Mouse (Mus musculus) limb, embryonic 15.5 days (tissue): ENCODE data around the gene Rtn2. TPM values are rescaled to one million over a fixed set of nuclear protein-coding genes. Genes with fewer than 3 reads are reported as not detected.
A peak's percentile ranks its signal among the peaks of the same experiment; 100 is the strongest.

Experiments
- ATAC-seq: fragments of 200-750 bp; cut with Nextera tagmentation; 2 replicates; pipeline ENCODE4 v1.8.0; 2017; ENCODE audit warnings: low read depth, moderate TSS enrichment; ENCODE audit not compliant: insufficient number of reproducible peaks, low FRiP score, low TSS enrichment
- H3K27ac ChIP-seq: fragments of 300-500 bp; sonication (generic); 2 replicates; pipeline ENCODE4 v1.5.1; 2015; ENCODE audit warnings: moderate library complexity, mild to moderate bottlenecking, inconsistent platforms
- H3K27me3 ChIP-seq: fragments of 300-500 bp; sonication (generic); 2 replicates; pipeline ENCODE4 v1.6.1; 2015; ENCODE audit warnings: inconsistent platforms
- H3K36me3 ChIP-seq: fragments of 300-500 bp; sonication (generic); 2 replicates; pipeline ENCODE4 v1.6.1; 2015; ENCODE audit warnings: inconsistent platforms
- H3K4me1 ChIP-seq: fragments of 300-500 bp; sonication (generic); 2 replicates; pipeline ENCODE4 v1.6.1; 2015; ENCODE audit warnings: inconsistent platforms
- H3K4me2 ChIP-seq: fragments of 300-500 bp; sonication (generic); 2 replicates; pipeline ENCODE4 v1.6.1; 2015; ENCODE audit warnings: mild to moderate bottlenecking, inconsistent platforms
- H3K4me3 ChIP-seq: fragments of 300-500 bp; sonication (generic); 2 replicates; pipeline ENCODE4 v1.5.1; 2015; ENCODE audit warnings: mild to moderate bottlenecking, inconsistent platforms
- H3K9ac ChIP-seq: fragments of 300-500 bp; sonication (generic); 2 replicates; pipeline ENCODE4 v1.6.1; 2015; ENCODE audit warnings: inconsistent platforms
- H3K9me3 ChIP-seq: fragments of 300-500 bp; sonication (generic); 2 replicates; pipeline ENCODE4 v1.6.1; 2016; ENCODE audit warnings: inconsistent platforms
- WGBS: fragments of 180-500 bp; shearing (Covaris S2); methylation state at CpG from one replicate; pipeline ENCODE4 v1.1.7; 2015; 5-methylcytosine and 5-hydroxymethylcytosine counted together
- polyA plus RNA-seq: library from polyadenylated mRNA; unstranded; fragments of >200 nt; fragmentation: Nextera tagmentation; extraction: Ambion mirVana; gene quantifications from 2 replicates; pipeline ENCODE4 v1.2.1, GENCODE M21; 2015

Rtn2 gene
- polyA plus RNA-seq, 1 experiment from 2014 or later: 21.4 TPM

DNA sequence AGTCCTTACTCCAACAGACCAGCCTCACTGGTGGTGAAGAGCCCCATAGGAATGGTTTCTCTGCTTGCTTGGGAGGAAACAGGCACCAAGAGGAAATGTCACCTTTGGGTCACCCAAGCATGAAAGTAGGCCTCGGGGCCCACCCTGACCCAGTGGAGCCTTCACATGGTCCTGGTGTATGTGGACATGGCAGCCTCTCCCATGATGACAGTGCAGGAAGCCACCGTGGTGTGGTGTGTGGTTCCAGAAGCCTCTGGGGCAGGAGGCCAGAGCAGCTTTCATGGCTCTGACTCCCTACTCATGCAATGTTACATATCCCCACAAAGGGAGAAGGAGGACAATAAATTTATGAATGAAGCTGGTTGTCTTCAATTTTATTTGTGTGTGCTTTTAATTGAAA lies 34.9 kb upstream of the Rtn2 start:
- Histone ChIP-seq H3K36me3 (peaks cover 30% of the 10 kb centered on the region), H3K4me1 (no peaks in the 10 kb centered on the region), H3K4me2 (no peak overlapping the region), H3K4me3 (no peak overlapping the region), H3K27ac (no peak overlapping the region), H3K27me3 (no peaks in the 10 kb centered on the region), H3K9me3 (no peaks in the 10 kb centered on the region), H3K9ac (no peak overlapping the region)
- no peak for ATAC-seq
- 94% methylated on average over 2 of the region's 2 CpGs for WGBS

DNA sequence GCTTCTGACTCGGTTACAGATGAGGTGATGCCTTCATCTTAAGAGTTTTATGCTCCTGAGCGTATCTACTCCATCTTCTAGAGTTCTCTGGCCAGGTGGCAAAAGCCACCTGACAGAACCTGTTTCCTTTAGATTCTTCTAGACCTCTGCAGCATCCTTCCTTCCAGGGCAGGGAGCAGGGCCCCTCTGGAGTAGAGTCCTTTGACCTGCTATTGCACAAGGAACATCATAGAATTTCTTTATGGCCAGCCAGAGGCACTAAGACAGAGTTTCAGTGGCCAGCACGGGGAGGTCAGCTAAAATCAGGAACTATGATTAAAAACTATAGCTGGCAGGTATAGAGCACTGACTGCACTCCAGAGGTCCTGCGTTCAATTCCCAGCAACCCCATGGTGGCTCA lies 30.3 kb upstream of the Rtn2 start:
- no peaks in the 10 kb centered on the region for H3K9me3 ChIP-seq
- H3K4me1 ChIP-seq: peaks cover 4% of the 10 kb centered on the region; the same call in 1 of the 2 replicates
- no peak for ATAC-seq
- no peak overlapping the region for H3K4me3 ChIP-seq
- H3K36me3 ChIP-seq: peaks cover 27% of the 10 kb centered on the region
- no peak overlapping the region for H3K27ac ChIP-seq
- H3K27me3 ChIP-seq: no peaks in the 10 kb centered on the region
- 79% methylated on average over 4 of the region's 4 CpGs for WGBS
- H3K4me2 ChIP-seq: no peak overlapping the region
- H3K9ac ChIP-seq: no peak overlapping the region

DNA sequence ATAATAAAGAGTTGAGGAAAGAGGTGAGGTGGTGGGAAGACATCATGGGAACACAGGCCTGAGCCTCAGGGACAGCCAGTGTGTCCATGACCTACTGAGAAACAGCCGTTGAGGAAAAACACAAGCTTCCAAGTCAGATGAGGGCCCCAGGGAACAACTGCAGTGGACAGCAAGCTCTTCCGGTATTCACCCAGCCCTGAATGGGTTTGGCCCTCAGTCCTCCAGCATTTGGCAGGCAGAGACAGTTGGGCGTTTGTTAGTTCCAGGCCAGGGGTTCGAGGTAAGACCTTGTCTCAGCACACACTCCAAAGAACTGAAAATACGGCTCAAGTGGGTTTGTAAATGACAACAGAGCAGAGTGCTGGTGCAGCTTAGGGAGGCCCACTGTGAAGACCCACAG lies 29.0 kb upstream of the Rtn2 start:
- H3K4me3 ChIP-seq: no peak overlapping the region
- no peak overlapping the region for H3K27ac ChIP-seq
- no peaks in the 10 kb centered on the region for H3K27me3 ChIP-seq
- 73% methylated on average over 5 of the region's 5 CpGs for WGBS
- H3K4me2 ChIP-seq: no peak overlapping the region
- no peak overlapping the region for H3K9ac ChIP-seq
- H3K9me3 ChIP-seq: no peaks in the 10 kb centered on the region
- H3K36me3 ChIP-seq: peaks cover 35% of the 10 kb centered on the region
- no peak for ATAC-seq
- H3K4me1 ChIP-seq: peaks cover 13% of the 10 kb centered on the region; the same call in 1 of the 2 replicates

DNA sequence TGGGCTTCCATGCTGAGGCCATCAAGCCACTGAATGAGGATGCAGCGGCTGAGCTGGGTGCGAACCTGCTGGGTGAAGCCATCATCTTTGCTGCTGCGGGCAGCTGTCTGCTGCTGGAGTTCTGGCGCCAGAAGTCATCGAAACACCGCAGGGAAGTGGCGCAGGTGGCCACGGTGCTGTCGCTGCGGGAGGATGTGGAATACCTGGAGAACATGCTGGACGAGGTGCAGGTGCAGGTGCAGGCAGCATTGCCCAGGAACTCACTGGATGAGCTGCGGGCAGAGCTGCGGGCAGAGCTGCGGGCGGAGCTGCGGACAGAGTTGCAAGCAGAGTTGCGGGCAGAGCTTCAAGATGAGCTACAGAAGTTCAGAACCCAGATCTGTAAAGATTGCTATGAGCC lies 27.0 kb upstream of the Rtn2 start:
- Histone ChIP-seq H3K27me3 (no peaks in the 10 kb centered on the region), H3K4me2 (no peak overlapping the region), H3K36me3 (peaks cover 54% of the 10 kb centered on the region), H3K9me3 (no peaks in the 10 kb centered on the region), H3K4me3 (no peak overlapping the region), H3K4me1 (peaks cover 13% of the 10 kb centered on the region; the same call in 1 of the 2 replicates), H3K27ac (no peak overlapping the region), H3K9ac (no peak overlapping the region)
- no peak for ATAC-seq
- 82% methylated on average over 17 of the region's 17 CpGs for WGBS

DNA sequence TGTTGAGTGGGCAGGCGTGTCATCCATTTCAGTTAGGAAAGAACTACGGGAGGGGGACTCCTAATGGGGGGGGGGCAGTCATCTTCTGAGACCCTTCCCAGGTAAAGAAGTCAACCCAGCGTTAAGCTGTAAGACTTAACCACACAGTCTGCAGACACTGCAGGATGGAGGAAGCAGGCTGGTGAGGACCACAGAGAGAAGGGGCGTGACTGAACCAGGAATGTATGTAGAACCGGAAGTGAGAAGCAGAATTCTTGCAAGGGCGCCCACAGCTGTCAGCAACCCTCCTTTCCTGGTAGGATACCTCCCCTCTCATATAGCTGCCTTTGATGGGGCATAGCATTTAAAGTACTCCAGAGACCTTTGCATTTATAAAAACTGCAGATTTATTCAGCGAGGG lies 25.9 kb upstream of the Rtn2 start:
- 69% methylated on average over 7 of the region's 7 CpGs for WGBS
- no peak overlapping the region for H3K9ac ChIP-seq
- H3K4me1 ChIP-seq: peaks cover 13% of the 10 kb centered on the region; the same call in 1 of the 2 replicates
- no peak overlapping the region for H3K4me2 ChIP-seq
- no peak for ATAC-seq
- no peak overlapping the region for H3K4me3 ChIP-seq
- no peak overlapping the region for H3K27ac ChIP-seq
- H3K27me3 ChIP-seq: no peaks in the 10 kb centered on the region
- no peaks in the 10 kb centered on the region for H3K9me3 ChIP-seq
- H3K36me3 ChIP-seq: peaks cover 64% of the 10 kb centered on the region

DNA sequence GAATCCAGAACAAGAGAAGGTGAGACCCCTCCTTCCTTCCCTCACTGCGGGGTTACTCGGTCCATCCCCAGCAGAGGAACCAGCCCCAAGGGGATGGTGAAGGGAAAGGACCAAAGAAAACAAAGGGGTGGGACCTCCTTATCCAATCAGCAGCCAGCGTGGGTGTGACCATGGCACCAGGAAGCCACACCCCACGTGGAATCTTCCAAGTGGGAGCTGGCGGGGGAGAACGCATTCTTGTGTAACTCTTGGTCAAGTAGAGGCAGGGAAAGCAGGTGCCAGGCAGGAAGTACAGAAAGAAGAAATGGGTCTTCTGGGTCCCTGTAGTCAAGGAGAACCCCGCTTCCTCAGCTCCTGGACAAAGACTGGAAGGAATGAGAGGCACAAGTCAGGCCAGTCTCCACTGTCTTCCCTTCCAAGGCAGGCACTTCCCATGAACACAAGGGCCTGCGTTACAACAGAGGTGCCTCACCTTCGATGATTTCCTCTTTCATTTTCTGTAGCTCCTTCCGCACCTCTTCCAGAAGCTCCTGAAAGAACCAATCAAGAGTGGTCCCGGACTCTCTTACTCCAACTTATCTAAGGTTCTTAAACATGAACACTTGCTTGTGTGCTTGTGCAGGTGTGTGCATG lies 24.9 kb upstream of the Rtn2 start:
- Histone ChIP-seq H3K4me3 (no peak overlapping the region), H3K4me2 (no peak overlapping the region), H3K9ac (no peak overlapping the region), H3K4me1 (peaks cover 13% of the 10 kb centered on the region; the same call in 1 of the 2 replicates), H3K36me3 (peaks cover 74% of the 10 kb centered on the region), H3K27me3 (no peaks in the 10 kb centered on the region), H3K9me3 (no peaks in the 10 kb centered on the region), H3K27ac (no peak overlapping the region)
- ATAC-seq: no peak
- WGBS: 37% methylated on average over 11 of the region's 11 CpGs

DNA sequence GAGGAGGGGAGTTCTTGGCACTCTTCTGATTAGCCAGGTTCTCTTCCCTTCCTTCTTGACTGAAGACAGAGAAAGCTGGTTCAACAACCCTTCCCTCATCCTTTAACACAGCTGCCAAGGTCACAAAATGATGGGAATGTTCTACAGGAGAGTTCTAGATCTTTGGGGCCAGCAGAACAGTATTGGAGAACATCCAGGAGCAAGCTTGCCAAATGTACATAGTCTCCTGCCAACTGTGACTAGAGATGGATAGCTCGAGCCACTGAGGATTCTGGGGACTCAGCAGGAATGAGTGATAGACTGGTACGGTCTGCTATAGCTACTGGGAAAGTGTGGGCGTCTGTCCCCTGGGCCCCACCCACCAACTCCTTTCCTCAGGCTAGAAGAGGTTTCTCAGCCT lies 24.1 kb upstream of the Rtn2 start:
- Histone ChIP-seq H3K27ac (no peak overlapping the region), H3K4me2 (no peak overlapping the region), H3K4me1 (peaks cover 13% of the 10 kb centered on the region; the same call in 1 of the 2 replicates), H3K4me3 (no peak overlapping the region), H3K9me3 (no peaks in the 10 kb centered on the region), H3K27me3 (no peaks in the 10 kb centered on the region), H3K9ac (no peak overlapping the region), H3K36me3 (peaks cover 82% of the 10 kb centered on the region)
- 70% methylated on average over 3 of the region's 3 CpGs for WGBS
- no peak for ATAC-seq

DNA sequence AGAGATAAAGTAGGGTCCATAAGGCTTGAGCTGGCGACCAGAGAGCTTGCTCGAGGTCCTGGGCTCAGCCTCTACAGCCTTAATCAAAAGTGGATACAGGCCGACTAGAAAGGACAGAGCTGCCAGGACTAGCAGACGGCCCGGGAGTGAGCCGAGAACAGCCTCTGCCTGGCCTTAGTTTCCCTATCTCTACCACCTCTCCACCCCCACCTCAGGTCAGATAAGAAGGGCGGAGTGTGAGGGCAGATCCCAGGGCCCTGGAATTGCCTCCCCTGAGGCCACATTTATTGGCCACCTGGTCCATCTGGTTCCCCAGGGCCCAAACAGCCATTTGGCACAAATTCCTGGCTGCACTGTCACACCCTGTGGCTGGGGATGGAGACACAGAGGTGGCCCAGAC lies 17.3 kb upstream of the Rtn2 start:
- no peaks in the 10 kb centered on the region for H3K27me3 ChIP-seq
- H3K27ac ChIP-seq: no peak overlapping the region
- H3K9me3 ChIP-seq: no peaks in the 10 kb centered on the region
- H3K4me2 ChIP-seq: no peak overlapping the region
- H3K9ac ChIP-seq: no peak overlapping the region
- peaks cover 34% of the 10 kb centered on the region for H3K4me1 ChIP-seq
- no peak overlapping the region for H3K4me3 ChIP-seq
- no peak for ATAC-seq
- peaks cover 63% of the 10 kb centered on the region for H3K36me3 ChIP-seq
- WGBS: 68% methylated on average over 7 of the region's 7 CpGs

DNA sequence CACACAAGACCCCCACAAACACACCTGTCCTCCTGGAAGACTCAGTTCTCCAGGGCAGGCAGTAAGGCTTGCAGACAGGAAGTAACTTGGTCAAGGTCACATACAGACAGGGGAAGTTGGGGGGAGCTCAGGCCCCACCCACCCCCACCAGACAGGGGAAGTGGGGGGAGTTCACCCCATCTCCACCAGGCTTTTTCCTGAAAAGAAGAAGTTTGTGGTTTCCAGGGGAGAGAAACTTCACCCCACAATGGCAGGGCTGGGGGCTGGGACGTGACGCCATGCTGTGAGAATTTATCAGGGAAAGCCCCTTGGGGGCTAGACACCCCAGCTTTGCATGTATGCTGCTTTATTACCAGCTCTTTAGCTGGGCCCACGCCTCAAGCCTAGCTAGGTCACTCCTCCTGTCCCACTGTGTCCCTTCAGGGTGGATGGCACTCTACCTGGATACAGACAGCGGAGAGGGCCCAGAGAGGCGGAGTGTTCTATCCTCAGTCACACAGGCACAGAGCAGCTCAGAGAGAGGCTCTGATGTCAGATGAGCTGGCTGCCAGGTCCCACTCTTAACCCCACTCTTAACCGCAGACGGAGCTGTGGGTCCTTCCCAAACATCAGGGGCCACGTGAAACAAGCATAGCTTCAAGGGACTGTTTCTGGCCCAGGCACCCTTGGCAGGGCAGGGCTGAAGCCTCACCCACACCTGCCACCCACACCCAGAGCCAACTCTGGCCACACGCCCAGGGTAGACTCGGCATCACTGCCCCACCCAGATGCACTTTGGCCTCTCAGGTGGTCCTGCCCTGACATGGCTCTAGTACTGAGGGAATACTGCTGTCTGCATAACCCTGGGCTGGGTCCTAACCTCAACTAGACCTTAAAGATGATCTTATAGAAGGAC lies 16.2 kb upstream of the Rtn2 start:
- H3K4me3 ChIP-seq: no peak overlapping the region
- H3K27ac ChIP-seq: no peak overlapping the region
- peaks cover 43% of the 10 kb centered on the region for H3K4me1 ChIP-seq
- H3K9me3 ChIP-seq: no peaks in the 10 kb centered on the region
- WGBS: 74% methylated on average over 10 of the region's 10 CpGs
- no peak for ATAC-seq
- no peak overlapping the region for H3K9ac ChIP-seq
- peaks cover 53% of the 10 kb centered on the region for H3K36me3 ChIP-seq
- H3K4me2 ChIP-seq: no peak overlapping the region
- no peaks in the 10 kb centered on the region for H3K27me3 ChIP-seq

DNA sequence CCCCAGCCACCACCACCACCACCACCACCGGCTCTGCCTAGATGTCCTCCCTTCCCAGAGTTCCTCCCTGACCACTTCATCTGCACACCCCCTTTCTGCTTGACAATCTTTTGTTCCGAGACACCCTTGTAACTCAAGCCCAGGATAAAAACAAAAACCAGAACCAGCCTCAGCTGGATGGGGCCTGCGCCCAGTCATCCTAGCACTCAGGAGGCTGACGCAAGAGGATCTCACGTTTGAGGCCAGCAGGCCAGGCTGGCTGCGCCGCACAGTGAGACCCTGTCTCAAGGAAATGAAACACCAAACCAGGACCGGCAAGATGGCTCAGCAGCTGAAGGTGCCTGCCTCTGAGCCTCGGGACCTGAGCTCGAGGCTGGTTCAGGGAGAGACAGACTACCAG lies 15.4 kb upstream of the Rtn2 start:
- peaks cover 46% of the 10 kb centered on the region for H3K36me3 ChIP-seq

DNA sequence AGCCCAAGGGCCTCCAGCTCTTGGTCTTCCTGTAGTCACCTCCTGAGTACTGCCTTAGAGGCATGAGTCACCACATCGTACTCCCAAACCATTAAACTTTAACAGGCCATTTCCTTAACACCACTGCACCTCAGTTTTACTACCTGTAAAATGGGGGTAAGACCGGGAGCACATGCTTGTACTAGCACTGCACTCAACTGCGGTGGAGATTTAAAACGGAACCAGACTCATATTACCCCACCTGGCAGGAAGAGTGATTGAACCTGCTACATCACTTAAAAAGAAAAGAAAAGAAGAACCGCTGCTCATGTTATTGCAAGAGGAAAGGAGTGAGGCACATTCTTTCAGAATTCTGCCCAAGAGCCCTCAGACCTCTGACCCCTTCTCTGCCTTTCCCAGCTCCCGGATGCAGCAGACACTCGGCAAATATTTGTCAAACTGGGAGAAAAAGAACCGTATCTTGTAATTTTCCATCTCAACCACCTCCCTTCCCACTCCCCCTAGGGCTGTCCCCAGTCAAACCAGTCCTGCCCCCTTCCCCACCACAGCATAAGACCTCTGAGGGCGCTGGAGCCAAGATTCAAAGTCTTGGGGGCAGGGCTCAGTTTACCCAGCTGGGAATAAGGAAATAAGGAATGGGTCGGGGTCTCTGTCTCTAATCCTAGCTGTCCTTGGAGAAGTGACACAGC lies 13.3 kb upstream of the Rtn2 start:
- Histone ChIP-seq H3K27ac (peak overlapping the region; percentile 97), H3K27me3 (no peaks in the 10 kb centered on the region), H3K9me3 (no peaks in the 10 kb centered on the region), H3K9ac (peak overlapping the region; percentile 87), H3K4me3 (peak overlapping the region; percentile 98), H3K4me1 (peaks cover 47% of the 10 kb centered on the region), H3K4me2 (peak overlapping the region; percentile 95), H3K36me3 (peaks cover 25% of the 10 kb centered on the region)
- 19% methylated on average over 10 of the region's 10 CpGs for WGBS
- no peak for ATAC-seq

More for the DNA sequence above, 15.4 kb upstream of the Rtn2 start:
- Histone ChIP-seq H3K4me2 (no peak overlapping the region), H3K9me3 (no peaks in the 10 kb centered on the region), H3K27ac (no peak overlapping the region), H3K4me1 (peaks cover 43% of the 10 kb centered on the region), H3K4me3 (no peak overlapping the region), H3K9ac (no peak overlapping the region), H3K27me3 (no peaks in the 10 kb centered on the region)
- WGBS: 67% methylated on average over 10 of the region's 10 CpGs
- no peak for ATAC-seq
